Mouse (Mus musculus): ENCODE measurements around the gene Arl15.

The Arl15 gene

DNA sequence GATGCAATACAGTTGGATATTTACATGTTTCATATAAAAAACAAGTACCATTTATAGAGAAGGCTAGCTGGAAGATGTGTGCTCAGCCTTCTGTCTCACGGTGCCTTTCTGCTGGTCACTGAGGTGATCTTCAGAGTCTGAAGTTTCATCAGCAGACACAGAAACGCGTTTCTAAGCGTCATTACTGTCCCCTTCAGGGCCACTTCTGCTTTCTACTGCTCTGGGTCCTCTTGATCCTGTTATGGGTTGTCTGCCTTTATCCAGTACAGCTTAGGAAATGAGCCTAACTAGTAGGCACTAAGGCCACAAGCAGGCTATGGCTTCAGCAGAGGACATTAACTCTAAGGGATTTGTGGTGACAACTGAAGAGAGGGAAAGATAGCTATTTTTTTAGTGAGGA, 5.9 kb downstream of the Arl15 start:
- no peak for DNase-seq (ENCODE audit: low read depth)

- DNase-seq (ENCODE audit: low read depth), result no peak
These were observed 8.3 kb downstream of the Arl15 start for GRCm38 (mm10) chr13:113802571-113802970.

DNA sequence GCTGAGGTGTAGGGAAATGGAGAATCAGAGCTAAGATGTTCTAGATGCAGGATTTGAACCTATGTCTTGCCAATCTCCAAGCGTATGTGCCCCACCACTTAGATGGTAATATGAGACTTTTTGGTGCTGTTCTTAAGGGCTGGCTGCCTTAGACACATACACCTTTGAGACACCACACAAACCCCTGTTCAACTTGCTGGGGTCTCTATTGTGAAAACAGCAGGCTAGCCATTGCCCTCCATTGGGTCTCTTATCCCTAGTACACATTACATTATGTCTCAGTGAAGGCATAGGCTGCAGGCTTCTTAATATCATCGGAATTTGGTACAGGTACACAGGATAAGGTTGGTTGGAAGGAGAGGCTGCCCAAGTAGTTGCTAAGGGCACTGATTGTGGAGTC, 16.8 kb downstream of the Arl15 start:
- DNase-seq (ENCODE audit: low read depth), result no peak

DNA sequence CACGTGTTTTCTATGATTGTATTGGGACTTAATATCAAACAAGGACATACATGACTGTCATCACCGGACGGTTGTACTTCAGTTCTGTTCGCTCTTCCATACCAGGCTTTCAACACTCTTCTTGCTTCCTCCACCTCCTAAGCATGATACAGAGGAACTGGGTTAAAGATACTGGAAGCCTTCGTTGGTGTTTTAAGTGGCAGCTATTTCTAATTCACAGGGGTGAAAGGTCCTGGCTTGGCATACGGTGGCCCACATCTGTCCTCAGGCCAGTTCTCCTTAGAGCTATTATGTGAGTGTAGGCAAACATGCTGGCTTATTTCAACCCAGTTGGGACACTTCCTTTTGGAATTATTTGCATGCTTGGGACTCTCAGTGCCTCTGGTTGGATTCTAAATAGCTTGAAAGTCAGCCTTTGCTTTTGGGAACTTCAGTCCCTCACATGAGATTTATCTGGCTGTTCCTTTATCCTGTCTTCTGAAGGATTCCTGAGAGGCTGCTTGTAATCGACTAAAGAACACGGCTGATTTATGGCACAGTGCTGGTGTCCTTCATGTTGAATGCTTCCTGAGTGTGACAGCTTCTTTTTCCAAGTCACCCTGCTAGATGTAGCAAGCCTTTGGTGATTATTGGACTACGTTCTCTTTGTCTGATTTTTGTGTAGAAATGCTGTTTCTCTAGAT, 17.7 kb downstream of the Arl15 start:
- no peak for DNase-seq (ENCODE audit: low read depth)

DNA sequence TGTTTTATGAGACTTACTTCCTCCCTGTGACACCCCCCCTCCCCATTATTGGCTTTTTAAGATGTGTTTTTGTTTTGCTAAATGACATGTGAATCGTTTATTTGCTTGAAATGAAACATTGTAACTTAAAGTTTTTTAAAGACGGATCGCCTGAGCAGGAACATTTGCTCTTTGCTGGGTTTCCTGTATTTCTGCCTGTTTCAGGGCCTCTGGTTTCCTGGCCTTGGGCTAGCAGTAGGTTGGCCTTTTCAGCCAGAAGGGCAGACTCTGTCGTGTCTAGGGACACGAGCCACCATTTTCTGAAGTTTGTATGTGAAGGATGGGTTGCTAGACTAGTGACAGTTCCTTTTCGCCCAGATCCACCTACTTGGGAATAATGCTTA, 18.3 kb downstream of the Arl15 start:
- no peak for DNase-seq (ENCODE audit: low read depth)

DNA sequence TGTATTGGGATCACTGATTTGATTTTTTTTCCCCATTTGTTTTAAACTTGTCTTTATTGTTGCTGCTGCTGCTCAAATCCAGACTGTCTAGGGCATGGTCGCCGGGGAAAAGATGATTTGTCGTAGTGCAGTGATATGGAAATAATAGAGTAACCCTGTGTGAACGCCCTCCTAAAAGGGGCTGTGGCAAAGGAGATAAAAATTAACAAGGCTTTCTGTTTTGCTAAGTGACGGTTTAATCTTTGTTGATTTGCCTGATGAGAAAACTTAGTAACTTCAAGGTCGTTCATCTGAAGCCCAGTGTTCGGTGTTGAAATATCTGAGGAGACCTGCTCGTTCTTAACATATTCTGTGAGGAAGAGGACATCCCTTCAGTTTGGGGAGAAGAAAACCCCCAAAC, 19.8 kb downstream of the Arl15 start:
- DNase-seq (ENCODE audit: low read depth), result no peak

- peak; percentile 23 for DNase-seq (ENCODE audit: low read depth)
These were observed 21.6 kb downstream of the Arl15 start for GRCm38 (mm10) chr13:113815697-113816420.

GRCm38 (mm10) chr13:113816421-113816810, 22.1 kb downstream of the Arl15 start:
- DNase-seq (ENCODE audit: low read depth), result no peak

DNA sequence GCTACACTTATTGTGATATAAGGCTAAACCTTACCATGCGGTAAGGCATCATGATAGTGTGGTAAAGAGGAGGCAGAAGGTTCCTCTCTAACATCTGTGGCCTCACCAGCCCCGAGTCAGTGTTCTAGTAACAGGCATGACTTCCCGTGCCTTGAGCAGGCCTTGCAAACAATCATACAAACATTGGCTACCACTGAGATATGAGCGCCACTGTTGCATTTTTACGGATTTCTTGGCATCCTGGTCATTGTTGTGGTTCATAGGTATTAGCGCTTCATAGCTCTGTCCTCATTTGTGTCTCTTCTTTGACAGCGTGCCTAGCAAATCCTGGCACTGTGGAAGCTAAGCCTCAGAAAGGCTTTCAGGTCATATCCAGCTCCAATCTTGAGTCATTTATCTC, 24.7 kb downstream of the Arl15 start:
- DNase-seq (ENCODE audit: low read depth), result no peak

- DNase-seq (ENCODE audit: low read depth), result no peak
These were observed 25.9 kb downstream of the Arl15 start for GRCm38 (mm10) chr13:113820176-113820575.

DNA sequence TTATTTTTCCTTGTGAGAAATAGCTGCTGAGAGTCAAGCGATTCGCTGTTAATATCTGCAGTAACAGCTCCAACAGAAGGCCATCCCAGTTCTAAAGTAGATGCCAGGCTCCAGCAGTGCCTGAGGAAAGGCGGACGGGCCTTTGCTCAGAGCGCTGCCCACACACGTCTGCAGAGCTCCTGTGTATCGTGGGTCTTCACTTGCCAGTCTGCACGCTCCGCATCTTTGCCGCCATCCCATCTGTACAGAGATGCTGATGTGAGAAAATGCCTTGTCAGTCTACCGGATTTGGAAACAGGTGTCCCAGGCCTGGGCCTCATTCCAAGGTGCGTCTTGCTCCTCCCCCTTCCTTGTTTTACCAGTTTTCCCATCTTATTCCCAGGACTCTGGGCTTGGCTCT, 27.6 kb downstream of the Arl15 start:
- no peak for DNase-seq (ENCODE audit: low read depth)

- no peak for DNase-seq (ENCODE audit: low read depth)
These were observed 29.7 kb downstream of the Arl15 start for GRCm38 (mm10) chr13:113824027-113824426.

- no peak for DNase-seq (ENCODE audit: low read depth)
These were observed 34.3 kb downstream of the Arl15 start for GRCm38 (mm10) chr13:113828633-113829032.

GRCm38 (mm10) chr13:113829079-113829478, 34.8 kb downstream of the Arl15 start:
- DNase-seq (ENCODE audit: low read depth), result no peak

DNA sequence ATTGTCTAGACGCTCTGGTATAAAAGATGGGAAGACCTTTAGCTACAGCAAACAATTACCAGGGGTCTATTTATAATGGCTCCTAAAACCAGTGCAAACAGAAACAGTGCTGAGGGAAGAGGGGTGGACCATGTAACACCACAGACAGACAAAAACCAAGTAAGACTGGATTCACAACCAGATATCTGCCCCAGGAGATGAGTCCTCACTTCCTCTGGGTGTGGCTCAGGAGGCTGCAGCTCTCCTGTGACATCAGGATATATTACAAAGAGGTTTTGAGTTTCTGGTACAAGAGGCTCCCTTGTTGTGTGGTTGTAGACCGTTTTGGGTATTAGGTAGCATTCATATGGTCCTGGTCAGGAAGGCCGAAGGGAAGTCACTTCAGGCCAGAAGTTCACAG, 36.5 kb downstream of the Arl15 start:
- no peak for DNase-seq (ENCODE audit: low read depth)

GRCm38 (mm10) chr13:113832947-113833346, 38.6 kb downstream of the Arl15 start:
- DNase-seq (ENCODE audit: low read depth), result no peak

DNA sequence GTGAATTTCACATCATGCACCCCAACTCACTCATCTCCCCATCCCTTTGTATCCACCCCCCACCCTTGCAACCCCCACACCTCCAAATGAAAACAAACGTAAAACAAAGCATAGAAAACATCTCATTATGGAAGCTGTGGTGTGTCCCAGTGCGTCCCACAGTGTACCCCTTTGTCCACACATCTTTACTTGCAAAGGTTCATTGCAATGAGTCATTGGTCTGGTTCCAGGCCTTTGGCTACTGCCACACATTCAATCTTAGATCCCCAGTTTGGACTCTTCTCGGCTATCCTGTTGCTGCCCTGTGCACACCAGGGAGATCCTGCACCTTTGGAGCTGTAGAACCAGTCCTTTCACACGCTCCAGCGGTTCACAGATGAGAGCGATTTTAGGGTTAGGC, 41.6 kb downstream of the Arl15 start:
- DNase-seq (ENCODE audit: low read depth), result no peak

DNA sequence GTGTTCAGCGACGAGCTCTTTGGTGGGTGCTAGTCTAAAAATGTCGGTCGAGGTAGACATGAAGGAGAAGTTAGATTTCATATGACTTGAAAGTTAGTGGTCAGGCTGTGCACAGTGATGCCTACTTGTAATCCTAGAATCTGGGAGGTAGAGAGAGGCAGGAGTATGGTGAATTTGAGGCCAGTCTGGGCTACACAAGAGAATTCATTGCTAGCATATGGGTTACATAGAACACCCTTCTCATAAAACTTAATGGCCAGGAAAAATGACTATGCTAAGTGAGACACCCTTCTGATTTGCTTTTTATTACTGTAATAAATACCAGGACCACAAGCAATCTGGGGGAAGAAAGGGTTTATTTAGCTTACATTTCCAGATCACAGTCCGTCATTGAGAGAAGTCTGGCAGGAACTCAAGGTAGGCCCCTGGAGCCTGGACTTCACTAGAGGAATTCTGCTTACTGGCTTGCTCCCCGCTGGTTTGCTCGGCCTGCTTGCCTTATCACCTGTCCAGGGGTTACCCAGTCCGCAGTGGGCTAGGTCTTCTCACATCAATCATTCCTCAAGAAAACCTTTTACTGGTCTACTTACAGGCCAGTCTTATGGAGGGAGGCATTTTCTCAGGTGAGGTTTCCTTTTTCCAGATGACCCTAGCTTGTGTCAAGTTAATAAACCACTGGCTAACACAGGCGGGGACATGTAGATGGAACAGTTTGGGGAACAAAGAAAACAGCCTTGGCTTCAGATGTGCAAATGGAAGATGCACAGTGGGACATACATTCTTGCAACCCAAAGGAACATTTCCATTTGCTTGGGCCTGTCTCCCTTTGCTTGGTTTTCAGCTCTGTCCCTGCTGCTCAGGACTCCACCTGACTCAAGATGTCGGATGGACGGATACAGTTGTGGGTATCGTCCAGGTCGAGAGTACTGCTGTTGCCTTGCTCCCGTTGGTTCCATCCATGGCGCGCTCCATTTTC, 44.6 kb downstream of the Arl15 start:
- DNase-seq (ENCODE audit: low read depth), result no peak

DNA sequence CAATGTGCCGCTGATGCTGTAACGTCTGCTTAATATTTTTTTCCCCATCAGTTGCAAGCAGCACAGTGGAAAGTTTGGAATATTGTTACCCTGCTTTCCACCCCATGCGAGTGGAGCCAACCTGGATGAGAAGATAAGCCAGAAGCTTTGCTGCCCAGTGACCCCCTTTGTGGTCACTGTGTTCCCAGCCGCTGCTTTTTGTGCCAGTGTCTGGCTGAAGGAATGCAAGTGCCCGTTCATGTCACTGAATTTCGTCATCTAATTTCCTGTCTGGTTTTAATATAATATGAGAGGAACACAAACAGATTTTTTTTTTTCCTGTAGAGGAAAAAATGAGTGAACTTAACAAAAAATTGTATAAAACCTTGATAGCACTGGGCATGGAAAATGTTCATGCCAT, 46.1 kb downstream of the Arl15 start:
- no peak for DNase-seq (ENCODE audit: low read depth)

DNA sequence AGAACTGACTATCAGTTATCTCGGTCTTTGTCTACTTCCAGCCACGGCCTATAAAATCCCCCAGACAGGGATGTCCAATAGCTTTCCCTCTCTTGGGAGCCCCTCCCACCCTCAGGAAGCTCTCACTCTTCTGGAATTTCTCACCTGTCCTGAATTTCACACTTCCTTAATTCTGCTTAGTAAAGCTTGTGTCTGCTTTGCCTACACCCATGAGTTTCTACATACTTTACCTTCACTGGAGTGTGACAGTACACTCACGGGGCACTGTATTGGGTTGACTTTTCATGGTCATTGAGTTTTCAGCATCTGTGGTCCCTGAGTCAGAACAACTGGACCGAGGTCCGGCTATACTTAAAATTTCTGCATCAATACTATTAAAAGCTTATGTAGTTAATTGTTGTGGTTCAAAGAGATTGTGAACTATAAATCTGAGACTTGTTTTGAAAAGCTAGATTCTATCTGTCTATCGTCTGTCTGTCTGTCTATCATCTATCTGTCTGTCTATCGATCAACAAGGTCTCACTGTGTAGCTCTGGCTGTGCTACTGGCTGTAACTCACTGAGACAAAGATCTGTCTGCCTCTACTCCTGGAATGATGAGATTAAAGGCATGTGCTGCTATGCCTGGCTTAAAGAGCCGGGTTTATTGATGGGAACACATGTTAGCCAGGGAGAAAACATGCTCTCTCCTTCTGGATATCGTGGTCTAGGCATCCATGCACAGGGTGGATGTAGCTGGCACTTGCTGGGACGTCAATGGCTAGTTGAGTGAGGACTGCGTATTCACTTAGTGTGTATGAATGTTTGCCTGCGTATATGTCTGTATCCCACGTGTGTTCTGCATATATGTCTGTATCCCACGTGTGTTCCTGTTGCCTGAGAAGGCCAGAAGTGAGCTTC, 48.4 kb downstream of the Arl15 start:
- DNase-seq (ENCODE audit: low read depth), result no peak

DNA sequence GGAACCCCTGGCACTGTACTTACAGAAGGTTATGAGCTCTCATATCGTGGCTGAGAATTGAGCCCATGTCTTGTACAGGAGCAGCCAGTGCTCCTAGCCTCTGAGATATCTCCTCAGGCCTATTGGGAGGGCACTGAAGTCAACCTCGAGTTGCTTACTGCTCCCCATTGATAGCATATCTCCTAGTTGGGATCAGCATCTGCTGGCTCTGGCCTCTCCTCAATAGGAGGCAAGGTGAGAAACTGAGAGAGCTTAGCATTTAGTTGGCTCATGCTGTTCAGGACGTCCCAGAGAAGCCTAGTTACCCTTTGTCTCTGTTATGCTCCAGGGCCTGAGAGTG, 49.0 kb downstream of the Arl15 start:
- DNase-seq (ENCODE audit: low read depth), result no peak

DNA sequence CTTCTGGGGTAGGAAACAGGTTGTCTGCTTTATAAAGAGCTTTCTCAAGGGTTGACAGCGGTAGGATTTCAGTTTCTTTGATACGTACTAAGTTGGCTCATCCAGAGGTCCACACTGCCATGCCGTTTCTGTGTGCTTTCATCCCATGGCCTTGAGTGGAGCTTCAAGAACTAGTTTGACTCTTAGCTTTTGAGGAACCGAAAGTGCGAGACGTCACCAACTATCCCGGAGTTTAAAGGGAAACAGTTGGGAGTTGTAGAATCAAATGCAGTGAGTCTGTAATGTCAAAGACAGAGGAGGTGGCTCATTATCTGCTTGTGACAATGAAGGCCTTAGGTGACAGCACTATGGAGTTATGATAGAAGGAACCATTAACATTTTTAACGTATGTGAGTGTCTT, 49.6 kb downstream of the Arl15 start:
- no peak for DNase-seq (ENCODE audit: low read depth)

All from naive thymus-derived CD4-positive, alpha-beta T cell, adult 2 months (primary cell).